Mouse (Mus musculus) lung, adult 2 months (tissue): ENCODE measurements at regions not wholly inside any gene's neighbourhood (a gene's known extent, or its start where the extent isn't known, plus 50 kb on each side); places are given as distances from the start of the nearest gene placed in this dataset.

Source experiments
- CTCF ChIP-seq: fragments of 200-500 bp; IDR thresholded peaks from 2 replicates; pipeline ENCODE4 v1.5.1; 2011; ENCODE audit warnings: mild to moderate bottlenecking, low read length, control low read depth; ENCODE audit not compliant: insufficient read depth
- POLR2A ChIP-seq: fragments of 200-500 bp; IDR thresholded peaks from 2 replicates; pipeline ENCODE4 v1.6.1; 2011; ENCODE audit warnings: low read depth, mild to moderate bottlenecking, control low read depth, low read length, borderline replicate concordance; ENCODE audit errors: extremely low read depth

DNA sequence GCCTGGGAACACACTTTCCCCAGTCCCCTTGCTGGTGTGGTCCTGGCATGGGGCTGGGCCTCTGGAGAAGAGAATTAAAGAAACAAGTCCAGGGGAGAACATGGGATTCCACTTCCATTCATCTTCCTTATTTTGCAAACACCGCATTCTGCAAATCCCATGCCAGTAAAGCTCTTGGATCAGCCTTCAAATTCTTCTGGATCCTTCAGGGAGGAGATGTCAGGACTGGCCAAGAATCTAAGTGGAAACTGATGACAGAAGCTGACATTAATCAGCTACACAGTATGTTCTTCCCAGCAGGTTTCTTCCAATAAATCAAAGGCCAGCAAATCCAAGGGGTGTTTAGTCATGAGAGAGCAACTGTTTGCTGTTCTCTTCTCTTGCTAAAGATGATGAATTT, 83.4 kb downstream of the Rdh14 start:
- TF ChIP-seq POLR2A = no peak
- TF ChIP-seq CTCF = no peak
